ENCODE assay signal across 9 mouse cellular contexts in the genomic region with DNA sequence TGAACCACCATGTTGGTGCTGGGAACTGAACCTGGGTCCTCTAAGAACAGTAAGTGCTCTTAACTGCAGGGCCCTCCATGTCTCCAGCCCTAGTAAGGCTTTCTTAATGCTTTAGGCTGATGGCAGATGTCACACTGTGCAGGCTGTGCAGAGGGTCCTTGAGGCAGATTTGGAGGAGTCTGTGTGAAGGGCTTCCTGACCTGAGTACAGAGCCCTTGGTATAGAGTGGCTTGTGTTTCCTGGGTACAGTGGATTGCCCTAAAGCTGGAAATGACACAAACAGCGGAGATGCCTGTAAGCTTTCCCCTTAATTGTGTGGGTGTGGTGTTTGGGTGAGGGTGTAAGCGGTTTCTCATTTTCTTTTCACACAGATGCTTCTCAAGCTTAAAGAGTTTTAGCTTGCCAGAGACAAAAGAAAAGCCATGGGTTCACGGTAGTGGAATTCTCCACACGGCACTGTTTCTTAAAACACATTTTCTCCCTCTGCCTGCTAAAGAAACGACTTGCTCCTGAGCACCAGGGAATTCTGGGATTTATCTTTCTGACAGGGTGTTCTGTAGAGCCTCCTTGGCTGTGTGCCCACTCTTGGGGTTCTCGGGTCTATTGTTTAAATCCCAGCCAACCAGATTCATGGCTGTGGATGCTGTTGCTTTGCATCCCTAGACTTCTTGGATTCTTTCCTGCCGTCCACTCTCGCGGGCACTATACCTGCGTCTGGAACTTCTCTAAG. TPM values are rescaled to one million over a fixed set of nuclear protein-coding genes. Genes with fewer than 3 reads are reported as not detected.
DNase-seq lines count a peak whose midpoint lies in the region; ATAC-seq and TF ChIP-seq lines count a peak whose summit lies in the region.
"Had no signal": no experiment of that assay in that cellular context is flagged by ENCODE, and none has a peak within 500 bp of the region (broad histone marks: within the 10 kb centered on the region; RNA-seq: fewer than 3 reads in every experiment).

No protein-coding gene starts in this region.

- no peak overlapping the region for H3K27ac ChIP-seq in intestine, postnatal 0 days (ENCODE audit: low read depth, low read length)
- peak overlapping the region; percentile 57 for H3K27ac ChIP-seq in neural tube, embryonic 12.5 days

- no peak overlapping the region for H3K9ac ChIP-seq in intestine, postnatal 0 days (ENCODE audit: low read depth, low read length)
- no peak overlapping the region for H3K9ac ChIP-seq in neural tube, embryonic 12.5 days

- H3K27me3 ChIP-seq in intestine, postnatal 0 days (replicated peaks; ENCODE audit: control insufficient read depth, insufficient read depth, low read length): no peaks in the 10 kb centered on the region
- no peaks in the 10 kb centered on the region for H3K27me3 ChIP-seq in neural tube, embryonic 12.5 days (replicated peaks)

- peak overlapping the region; percentile 21; the same call in 1 of the 2 replicates for H3K4me2 ChIP-seq in intestine, postnatal 0 days (replicated peaks; ENCODE audit: low read depth)
- H3K4me2 ChIP-seq in neural tube, embryonic 12.5 days (replicated peaks): peak overlapping the region; percentile 51

- DNase-seq in cerebellum, adult 11-12 months: peak; percentile 29
- no peak for DNase-seq in cerebellum, adult 9-10 months
- peak; percentile 17 for DNase-seq in ovary, postnatal 14 days (ENCODE audit: low spot score)
- no peak for DNase-seq in ovary, postnatal 10 days (ENCODE audit: low spot score)

- no peaks in the 10 kb centered on the region for H3K36me3 ChIP-seq in intestine, postnatal 0 days (ENCODE audit: control insufficient read depth, insufficient read depth)
- H3K36me3 ChIP-seq in neural tube, embryonic 12.5 days: no peaks in the 10 kb centered on the region

- H3K4me3 ChIP-seq in intestine, postnatal 0 days (ENCODE audit: low read depth, low read length): no peak overlapping the region; the same call in 1 of the 2 replicates
- no peak overlapping the region for H3K4me3 ChIP-seq in neural tube, embryonic 12.5 days

- no peaks in the 10 kb centered on the region for H3K9me3 ChIP-seq in intestine, postnatal 0 days (ENCODE audit: control insufficient read depth)
- H3K9me3 ChIP-seq in neural tube, embryonic 12.5 days: no peaks in the 10 kb centered on the region

- WGBS in intestine, postnatal 0 days: 41% methylated on average over 10 of the region's 10 CpGs
- WGBS in neural tube, embryonic 12.5 days: 20% methylated on average over 10 of the region's 10 CpGs

- H3K4me1 ChIP-seq in intestine, postnatal 0 days (replicated peaks; ENCODE audit: control insufficient read depth, insufficient read depth, low read length): 0 out of 2 replicates have a peak, but pooled peaks cover 13% of the 10 kb centered on the region
- peaks cover 43% of the 10 kb centered on the region for H3K4me1 ChIP-seq in neural tube, embryonic 12.5 days

- no peak for ATAC-seq in intestine, postnatal 0 days
- peak; percentile 89 for ATAC-seq in neural tube, embryonic 12.5 days (ENCODE audit: low FRiP score, low read depth)
- no peak for ATAC-seq in erythroid progenitor cell, adult 5-6 weeks (replicated peaks; ENCODE audit: low FRiP score, poor library complexity, severe bottlenecking)
- no peak for ATAC-seq in megakaryocyte, adult 5-6 weeks (ENCODE audit: poor library complexity, severe bottlenecking)

- no peak for TF ChIP-seq CTCF in intestine, postnatal 0 days (IDR thresholded peaks at IDR 0.05; ENCODE audit: low read depth)

RNA-seq across cellular contexts. Expression of gene Pard3, which starts 28.9 kb away (rescaled TPM):
- polyA plus RNA-seq in intestine, postnatal 0 days (2015; fragmentation: Nextera tagmentation; extraction: Ambion mirVana): 12.5 and 14.2 TPM in 2 replicates
- polyA plus RNA-seq in neural tube, embryonic 12.5 days (2016; fragmentation: Nextera tagmentation; extraction: Ambion mirVana): 35.7 and 41.1 TPM in 2 replicates
- total RNA-seq in erythroid progenitor cell, adult 5-6 weeks (2015; ENCODE audit: low replicate concordance): not detected in 2 replicates
- 0.15 and 2.1 TPM in 2 replicates for total RNA-seq in erythroid progenitor cell, adult 5-6 weeks (2017; ENCODE audit: low replicate concordance)
- total RNA-seq in megakaryocyte, adult 5-6 weeks (2015): 0.05 TPM in 1 of 2 replicates, not detected in the other
- not detected in 2 replicates for total RNA-seq in megakaryocyte, adult 5-6 weeks (2017)
- total RNA-seq: common myeloid progenitor, adult 5-6 weeks had no signal

Comparison
In these comparisons a context has a peak if more than half of its experiments do, and no peak if none do; other contexts are left out.
1. DNase-seq: peak in cerebellum, adult 11-12 months (single experiment) and ovary, postnatal 14 days (single experiment); none in cerebellum, adult 9-10 months (single experiment) and ovary, postnatal 10 days (single experiment).